8 mouse cellular contexts compared by ENCODE assay signal in genomic region chr2:59628057-59628901, GRCm38 (mm10). TPM values are rescaled to one million over a fixed set of nuclear protein-coding genes. Genes with fewer than 3 reads are reported as not detected.
DNase-seq lines count a peak whose midpoint lies in the region; ATAC-seq and TF ChIP-seq lines count a peak whose summit lies in the region.

No protein-coding gene starts in this region.

- H3K27ac ChIP-seq in cortical plate, adult 2 months (ENCODE audit: insufficient read depth, low read length): peak overlapping the region; percentile 52
- 0 out of 2 replicates have a peak overlapping the region, but pooled peaks have one; percentile 24 for H3K27ac ChIP-seq in intestine, embryonic 16.5 days (ENCODE audit: low read length)
- peak overlapping the region; percentile 44; the same call in 1 of the 2 replicates for H3K27ac ChIP-seq in limb, embryonic 13.5 days

- no peak for TF ChIP-seq CTCF in cortical plate, adult 2 months (IDR thresholded peaks at IDR 0.05; ENCODE audit: extremely low read depth, insufficient read depth, low read length)

- DNase-seq in frontal cortex, postnatal 25 days (ENCODE audit: low spot score in 2 of 2): no peak
- peak; percentile 84 for DNase-seq in MN1 (ENCODE audit: low spot score)
- no peak for DNase-seq in thymus, postnatal 14 days
- no peak for DNase-seq in thymus, postnatal 4 days

- H3K9me3 ChIP-seq in intestine, embryonic 16.5 days (ENCODE audit: control insufficient read depth, low read length): no peaks in the 10 kb centered on the region
- H3K9me3 ChIP-seq in limb, embryonic 13.5 days: no peaks in the 10 kb centered on the region

- H3K4me1 ChIP-seq in cortical plate, adult 2 months (ENCODE audit: control insufficient read depth, insufficient read depth, low read length): no peaks in the 10 kb centered on the region; the same call in 1 of the 2 replicates
- peaks cover 25% of the 10 kb centered on the region for H3K4me1 ChIP-seq in intestine, embryonic 16.5 days (ENCODE audit: control insufficient read depth, insufficient read depth, low read length)
- peaks cover 80% of the 10 kb centered on the region for H3K4me1 ChIP-seq in limb, embryonic 13.5 days

- H3K4me3 ChIP-seq in cortical plate, adult 2 months (ENCODE audit: insufficient read depth, low read length): no peak overlapping the region
- H3K4me3 ChIP-seq in intestine, embryonic 16.5 days (ENCODE audit: low read length): no peak overlapping the region
- H3K4me3 ChIP-seq in limb, embryonic 13.5 days: no peak overlapping the region

- H3K27me3 ChIP-seq in intestine, embryonic 16.5 days (replicated peaks; ENCODE audit: control insufficient read depth, insufficient read depth, low read length): no peaks in the 10 kb centered on the region
- H3K27me3 ChIP-seq in limb, embryonic 13.5 days: no peaks in the 10 kb centered on the region

- H3K4me2 ChIP-seq in intestine, embryonic 16.5 days (ENCODE audit: low read depth, low read length): no peak overlapping the region
- no peak overlapping the region for H3K4me2 ChIP-seq in limb, embryonic 13.5 days (replicated peaks)

- no peak for TF ChIP-seq POLR2A in cortical plate, adult 2 months (IDR thresholded peaks at IDR 0.05; ENCODE audit: extremely low read depth, insufficient read depth, low read length)

- WGBS in intestine, embryonic 16.5 days: 65% methylated on average over 17 of the region's 17 CpGs
- 74% methylated on average over 17 of the region's 17 CpGs for WGBS in limb, embryonic 13.5 days

- H3K9ac ChIP-seq in intestine, embryonic 16.5 days (ENCODE audit: low read depth, low read length): no peak overlapping the region
- H3K9ac ChIP-seq in limb, embryonic 13.5 days: no peak overlapping the region

- no peaks in the 10 kb centered on the region for H3K36me3 ChIP-seq in intestine, embryonic 16.5 days (ENCODE audit: control insufficient read depth, insufficient read depth, low read length)
- H3K36me3 ChIP-seq in limb, embryonic 13.5 days: peaks cover 7% of the 10 kb centered on the region; the same call in 1 of the 2 replicates

- ATAC-seq in frontal cortex, adult (ENCODE audit: low TSS enrichment): peak; percentile 71
- peak; percentile 74 for ATAC-seq in intestine, embryonic 16.5 days
- no peak for ATAC-seq in limb, embryonic 13.5 days (ENCODE audit: low FRiP score, low read depth)

RNA-seq across cellular contexts. Expression of gene Tanc1, which starts 16.4 kb away (rescaled TPM):
- 9.8 and 14.3 TPM in 2 replicates for polyA plus RNA-seq in cortical plate, adult 2 months (2012; rRNA removed)
- polyA plus RNA-seq in intestine, embryonic 16.5 days (2015; fragmentation: Nextera tagmentation; extraction: Ambion mirVana): 20.8 and 21.5 TPM in 2 replicates
- polyA plus RNA-seq in limb, embryonic 13.5 days (2015; fragmentation: Nextera tagmentation; extraction: Ambion mirVana): 42.1 and 45.2 TPM in 2 replicates
